16 mouse cellular contexts compared by ENCODE assay signal in the genomic region with DNA sequence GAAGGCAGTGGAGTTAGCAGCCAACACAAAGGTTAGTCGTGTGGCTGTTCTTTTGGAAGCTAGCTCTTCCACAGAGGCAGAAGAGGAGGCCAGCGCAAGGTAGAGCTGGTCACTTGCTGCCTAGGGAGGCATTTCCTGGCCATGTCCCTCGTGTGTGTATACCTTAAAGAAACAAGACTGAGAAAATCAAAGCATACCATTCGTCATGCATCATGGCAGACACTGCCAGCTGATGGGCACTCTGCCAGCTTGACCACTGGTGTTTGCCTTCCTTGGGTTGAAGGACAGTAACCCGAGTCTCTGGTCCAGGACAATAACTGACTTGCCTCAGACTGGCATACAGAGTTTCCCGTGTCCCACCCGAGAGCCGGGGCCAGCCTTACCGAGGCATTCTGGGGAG. TPM values are rescaled to one million over a fixed set of nuclear protein-coding genes. Genes with fewer than 3 reads are reported as not detected.
A peak's percentile ranks its signal among the peaks of the same experiment; 100 is the strongest.
DNase-seq lines count a peak whose midpoint lies in the region; ATAC-seq and TF ChIP-seq lines count a peak whose summit lies in the region.
"Had no signal": no experiment of that assay in that cellular context is flagged by ENCODE, and none has a peak within 500 bp of the region (broad histone marks: within the 10 kb centered on the region; RNA-seq: fewer than 3 reads in every experiment).

No protein-coding gene starts in this region.

- H3K4me2 ChIP-seq in liver, postnatal 0 days (ENCODE audit: low read depth, low read length) = no peak overlapping the region
- no peak overlapping the region for H3K4me2 ChIP-seq in lung, postnatal 0 days (replicated peaks; ENCODE audit: low read depth, low read length)
- H3K4me2 ChIP-seq: limb, embryonic 12.5 days; liver, embryonic 15.5 days; neural tube, embryonic 15.5 days had no signal

- no peak for TF ChIP-seq CTCF in gastrocnemius, adult 2 months (IDR thresholded peaks at IDR 0.05)
- TF ChIP-seq CTCF in liver, adult 2 months (IDR thresholded peaks at IDR 0.05; ENCODE audit: low read depth, low read length) = no peak
- TF ChIP-seq CTCF in liver, postnatal 0 days (IDR thresholded peaks at IDR 0.05; ENCODE audit: low read depth) = no peak
- no peak for TF ChIP-seq CTCF in lung, postnatal 0 days (IDR thresholded peaks at IDR 0.05)

- H3K4me1 ChIP-seq in liver, adult 2 months (ENCODE audit: control insufficient read depth, insufficient read depth, low read length) = peaks cover 6% of the 10 kb centered on the region; the same call in 1 of the 2 replicates
- H3K4me1 ChIP-seq in liver, postnatal 0 days (ENCODE audit: insufficient read depth) = no peaks in the 10 kb centered on the region
- no peaks in the 10 kb centered on the region for H3K4me1 ChIP-seq in lung, postnatal 0 days (ENCODE audit: insufficient read depth, low read depth, low read length)
- H3K4me1 ChIP-seq: limb, embryonic 12.5 days; neural tube, embryonic 15.5 days had no signal

- no peak overlapping the region for H3K9ac ChIP-seq in liver, adult 2 months (ENCODE audit: low read depth, low read length)
- no peak overlapping the region for H3K9ac ChIP-seq in liver, postnatal 0 days (replicated peaks)
- no peak overlapping the region for H3K9ac ChIP-seq in lung, postnatal 0 days (replicated peaks; ENCODE audit: low read depth)
- H3K9ac ChIP-seq: limb, embryonic 12.5 days; liver, embryonic 15.5 days; neural tube, embryonic 15.5 days had no signal

- no peak overlapping the region for H3K4me3 ChIP-seq in gastrocnemius, adult 2 months
- no peak overlapping the region for H3K4me3 ChIP-seq in liver, adult 2 months (ENCODE audit: insufficient read depth, low read depth, low read length)
- no peak overlapping the region for H3K4me3 ChIP-seq in liver, postnatal 0 days (ENCODE audit: low read depth, low read length)
- no peak overlapping the region for H3K4me3 ChIP-seq in lung, postnatal 0 days (ENCODE audit: low read depth, low read length)
- H3K4me3 ChIP-seq: layer of hippocampus, adult 2 months; left cerebral cortex, adult 2 months; limb, embryonic 12.5 days; liver, embryonic 15.5 days; neural tube, embryonic 15.5 days had no signal

- no peaks in the 10 kb centered on the region for H3K79me2 ChIP-seq in liver, adult 2 months (ENCODE audit: control insufficient read depth, insufficient read depth, low read length)

- H3K9me3 ChIP-seq in liver, postnatal 0 days (ENCODE audit: low read length) = no peaks in the 10 kb centered on the region
- no peaks in the 10 kb centered on the region for H3K9me3 ChIP-seq in lung, postnatal 0 days (ENCODE audit: low read length)
- H3K9me3 ChIP-seq: limb, embryonic 12.5 days; liver, embryonic 15.5 days; neural tube, embryonic 15.5 days had no signal

- DNase-seq in gastrocnemius, adult 2 months = peak; percentile 41
- DNase-seq in gastrocnemius, postnatal 25 days = no peak
- DNase-seq in liver, adult 2 months (ENCODE audit: extremely low read depth, low read depth, low spot score) = peak; percentile 66
- DNase-seq in liver, postnatal 0 days = no peak
- DNase-seq in NIH3T3 (ENCODE audit: low read depth) = peak; percentile 47
- peak; percentile 40 for DNase-seq in lung, postnatal 0 days (ENCODE audit: low spot score)
- DNase-seq in layer of hippocampus, adult 9-10 months (ENCODE audit: low spot score) = no peak
- DNase-seq: cerebellum, adult 18-20 months; gastrocnemius, postnatal 36 days; thymus, postnatal 36 days had no signal

- H3K27me3 ChIP-seq in liver, adult 2 months (ENCODE audit: control insufficient read depth, insufficient read depth, low read length) = no peaks in the 10 kb centered on the region
- H3K27me3 ChIP-seq in liver, postnatal 0 days (ENCODE audit: insufficient read depth, low read length) = no peaks in the 10 kb centered on the region
- no peaks in the 10 kb centered on the region for H3K27me3 ChIP-seq in lung, postnatal 0 days (replicated peaks; ENCODE audit: insufficient read depth, low read length)
- H3K27me3 ChIP-seq: limb, embryonic 12.5 days; liver, embryonic 15.5 days; neural tube, embryonic 15.5 days had no signal

- no peak for TF ChIP-seq EP300 in liver, postnatal 0 days (IDR thresholded peaks at IDR 0.05; ENCODE audit: low read depth)
- TF ChIP-seq EP300 in lung, postnatal 0 days (IDR thresholded peaks at IDR 0.05) = no peak

- no peak overlapping the region for H3K27ac ChIP-seq in gastrocnemius, adult 2 months
- H3K27ac ChIP-seq in liver, adult 2 months (replicated peaks; ENCODE audit: insufficient read depth, low read depth, low read length) = no peak overlapping the region
- no peak overlapping the region for H3K27ac ChIP-seq in liver, postnatal 0 days (ENCODE audit: low read depth)
- H3K27ac ChIP-seq in lung, postnatal 0 days (ENCODE audit: low read length) = no peak overlapping the region
- H3K27ac ChIP-seq: layer of hippocampus, adult 2 months; left cerebral cortex, adult 2 months; limb, embryonic 12.5 days; liver, embryonic 15.5 days; neural tube, embryonic 15.5 days had no signal

- 23% methylated on average over 9 of the region's 9 CpGs for WGBS in liver, adult 2 months
- WGBS in liver, postnatal 0 days (ENCODE audit: insufficient replicate concordance) = 75% methylated on average over 9 of the region's 9 CpGs
- WGBS in lung, postnatal 0 days = 54% methylated on average over 9 of the region's 9 CpGs

- H3K36me3 ChIP-seq in liver, adult 2 months (ENCODE audit: control insufficient read depth, insufficient read depth, low read length) = peaks cover 39% of the 10 kb centered on the region
- H3K36me3 ChIP-seq in liver, postnatal 0 days (replicated peaks; ENCODE audit: insufficient read depth, low read length) = peaks cover 87% of the 10 kb centered on the region
- H3K36me3 ChIP-seq in lung, postnatal 0 days (ENCODE audit: insufficient read depth, low read length) = peaks cover 28% of the 10 kb centered on the region

- no peak for TF ChIP-seq POLR2A in liver, adult 2 months (IDR thresholded peaks at IDR 0.05; ENCODE audit: extremely low read depth, insufficient read depth, low read length)

- ATAC-seq in liver, postnatal 0 days = no peak
- ATAC-seq in lung, postnatal 0 days = peak; percentile 52
- ATAC-seq in granulocyte monocyte progenitor cell, adult 5-6 weeks (replicated peaks; ENCODE audit: poor library complexity, severe bottlenecking) = no peak

- intact Hi-C loops in gastrocnemius, adult 2 months (cut with DNase I) = loop anchor here (5.0 kb wide), 2 partner anchors 93 to 433 kb away; a partner anchor contains a TSS

RNA-seq across cellular contexts. Expression of a gene that starts 22.1 kb away (rescaled TPM):
- total RNA-seq in gastrocnemius, adult 2 months (2021) = 10 to 100 TPM in 1 of 2 experiments, 1 to 10 TPM in 1; 8.0 to 15.0 TPM
- 10 to 100 TPM in 1 of 2 experiments, 1 to 10 TPM in 1; 9.1 to 25.6 TPM for total RNA-seq in gastrocnemius, postnatal 25 days (2021)
- 115 and 116 TPM in 2 replicates for total RNA-seq in liver, adult 2 months (2014; rRNA removed)
- 114 and 166 TPM in 2 replicates for polyA plus RNA-seq in liver, adult 2 months (2012; rRNA removed)
- polyA plus RNA-seq in liver, postnatal 0 days (2015; fragmentation: Nextera tagmentation; extraction: Ambion mirVana) = 96.6 and 110 TPM in 2 replicates
- 121 and 132 TPM in 2 replicates for polyA plus RNA-seq in lung, postnatal 0 days (2015; fragmentation: Nextera tagmentation; extraction: Ambion mirVana)
- total RNA-seq in granulocyte monocyte progenitor cell, adult 5-6 weeks (2014; fragmentation: Nextera tagmentation) = 628 and 659 TPM in 2 replicates
- 773 and 843 TPM in 2 replicates for total RNA-seq in granulocyte monocyte progenitor cell, adult 5-6 weeks (2017)

RNA-seq across cellular contexts. Expression of a gene that starts 55.7 kb away (rescaled TPM):
- 10 to 100 TPM in 1 of 2 experiments, 1 to 10 TPM in 1; 5.6 to 14.8 TPM for total RNA-seq in gastrocnemius, adult 2 months (2021)
- total RNA-seq in gastrocnemius, postnatal 25 days (2021) = 1 to 10 TPM; 5.4 to 5.7 TPM
- 7.7 and 9.5 TPM in 2 replicates for total RNA-seq in liver, adult 2 months (2014; rRNA removed)
- polyA plus RNA-seq in liver, adult 2 months (2012; rRNA removed) = 6.7 and 14.9 TPM in 2 replicates
- 16.7 and 17.8 TPM in 2 replicates for polyA plus RNA-seq in liver, postnatal 0 days (2015; fragmentation: Nextera tagmentation; extraction: Ambion mirVana)
- polyA plus RNA-seq in lung, postnatal 0 days (2015; fragmentation: Nextera tagmentation; extraction: Ambion mirVana) = 59.4 and 68.4 TPM in 2 replicates
- 158 and 179 TPM in 2 replicates for total RNA-seq in granulocyte monocyte progenitor cell, adult 5-6 weeks (2014; fragmentation: Nextera tagmentation)
- total RNA-seq in granulocyte monocyte progenitor cell, adult 5-6 weeks (2017) = 113 and 117 TPM in 2 replicates

Comparison
In these comparisons a context has a peak if more than half of its experiments do, and no peak if none do; other contexts are left out.
1. DNase-seq: peak in gastrocnemius, adult 2 months (single experiment), liver, adult 2 months (single experiment), NIH3T3 (single experiment) and lung, postnatal 0 days (single experiment); none in gastrocnemius, postnatal 25 days (single experiment), liver, postnatal 0 days (single experiment) and layer of hippocampus, adult 9-10 months (single experiment).
2. RNA of a gene that starts 55.7 kb away (total RNA-seq): 113 to 179 TPM in granulocyte monocyte progenitor cell, adult 5-6 weeks; 5.6 to 14.8 TPM in gastrocnemius, adult 2 months, 7.7 to 9.5 TPM in liver, adult 2 months and 5.4 to 5.7 TPM in gastrocnemius, postnatal 25 days; every median in the first group is over 4 times any median in the second.